Mouse (Mus musculus): ENCODE measurements at regions not wholly inside any gene's neighbourhood (a gene's known extent, or its start where the extent isn't known, plus 50 kb on each side); places are given as distances from the start of the nearest gene placed in this dataset.

DNA sequence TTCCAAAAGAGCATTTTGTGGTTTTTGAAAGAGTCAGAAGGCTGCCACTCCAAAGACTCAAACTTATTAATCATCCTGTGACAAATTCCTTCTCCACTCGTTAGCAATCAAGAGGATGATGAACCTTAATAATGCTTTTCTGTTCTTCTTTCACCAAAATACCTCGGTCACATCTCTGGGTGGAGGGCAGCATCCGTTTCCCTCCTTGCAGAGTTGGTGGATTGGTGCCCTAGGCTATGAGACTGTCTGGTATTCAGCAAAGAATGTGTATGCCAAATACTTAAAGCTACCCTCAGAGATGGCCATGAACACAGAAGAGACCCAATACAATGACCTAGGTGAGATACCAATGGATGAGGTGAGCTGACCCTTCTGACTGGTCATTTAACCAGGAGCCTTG is 226.6 kb downstream of the Agtpbp1 start:
- TF ChIP-seq MAX (IDR thresholded peaks at IDR 0.05) (no peak), MYOD1 (IDR thresholded peaks at IDR 0.05; ENCODE audit: control insufficient read depth, insufficient read length, low read depth) (no peak), CTCF (IDR thresholded peaks at IDR 0.05; ENCODE audit: control insufficient read depth, insufficient read depth, insufficient read length) (no peak), FOSL1 (IDR thresholded peaks at IDR 0.05; ENCODE audit: insufficient read depth, low read length, poor library complexity, severe bottlenecking) (no peak), MYOG (IDR thresholded peaks at IDR 0.05; ENCODE audit: control insufficient read depth, extremely low read depth, insufficient read length) (no peak), USF1 (IDR thresholded peaks at IDR 0.05; ENCODE audit: low read depth) (no peak)

Data from C2C12 (cell line).